Mouse (Mus musculus) liver, adult (tissue): ENCODE data around the gene Pdk2.

ENCODE experiments used
- GATA4 ChIP-seq: IDR thresholded peaks from 2 replicates; pipeline ENCODE4 v1.6.1; 2014; ENCODE audit warnings: mild to moderate bottlenecking, low read length; ENCODE audit not compliant: insufficient replicate concordance

Gene Pdk2

GRCm38 (mm10) chr11:95002705-95003104 is 38.4 kb downstream of the Pdk2 start:
- no peak for TF ChIP-seq GATA4

GRCm38 (mm10) chr11:95001584-95002347 is 39.4 kb downstream of the Pdk2 start:
- TF ChIP-seq GATA4, result no peak

DNA sequence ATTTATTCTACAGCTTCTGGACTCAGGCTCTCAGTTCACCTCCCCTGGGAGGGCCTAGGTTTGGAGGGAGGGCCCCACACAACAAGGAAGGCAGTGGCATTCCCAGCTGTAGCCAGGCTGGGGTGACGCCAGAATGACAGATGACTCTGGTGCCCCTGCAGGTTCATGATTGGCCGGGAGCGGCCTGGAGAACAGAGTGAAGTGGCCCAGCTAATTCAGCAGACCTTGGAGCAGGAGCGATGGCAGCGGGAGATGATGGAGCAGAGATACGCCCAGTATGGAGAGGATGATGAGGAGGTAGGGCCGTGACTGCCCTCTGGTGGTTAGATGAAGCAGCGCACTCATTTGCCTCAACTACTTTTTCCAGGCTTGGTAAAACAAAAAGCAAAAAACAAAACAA is 40.1 kb downstream of the Pdk2 start:
- no peak for TF ChIP-seq GATA4

- TF ChIP-seq GATA4, result no peak
Measured at GRCm38 (mm10) chr11:95000548-95000947, 40.6 kb downstream of the Pdk2 start.

- TF ChIP-seq GATA4, result no peak
Measured at GRCm38 (mm10) chr11:95000128-95000527, 41.0 kb downstream of the Pdk2 start.

DNA sequence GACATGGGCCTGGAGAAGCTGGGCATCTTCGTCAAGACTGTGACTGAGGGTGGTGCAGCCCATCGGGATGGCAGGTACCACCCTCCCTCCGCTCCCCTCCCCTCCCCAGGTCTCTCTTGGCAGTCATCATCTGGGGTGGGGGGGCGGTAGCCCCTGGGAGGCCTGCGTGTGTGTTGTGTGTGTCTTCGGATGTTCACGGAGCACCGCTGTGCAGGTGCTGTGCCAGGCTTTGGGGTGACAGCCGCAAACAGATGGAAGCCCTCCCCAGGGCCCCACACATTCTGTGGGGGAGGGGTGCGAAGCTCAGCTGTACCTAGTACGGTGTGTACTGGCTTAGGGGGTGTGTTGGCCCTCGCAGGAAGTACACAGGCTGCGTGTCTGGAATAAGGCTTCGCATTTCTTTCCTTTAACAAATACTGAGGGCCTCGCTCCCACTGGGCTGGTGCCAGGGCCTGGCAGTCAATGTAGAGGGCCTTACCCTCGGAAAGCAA is 43.1 kb downstream of the Pdk2 start:
- TF ChIP-seq GATA4, result no peak

DNA sequence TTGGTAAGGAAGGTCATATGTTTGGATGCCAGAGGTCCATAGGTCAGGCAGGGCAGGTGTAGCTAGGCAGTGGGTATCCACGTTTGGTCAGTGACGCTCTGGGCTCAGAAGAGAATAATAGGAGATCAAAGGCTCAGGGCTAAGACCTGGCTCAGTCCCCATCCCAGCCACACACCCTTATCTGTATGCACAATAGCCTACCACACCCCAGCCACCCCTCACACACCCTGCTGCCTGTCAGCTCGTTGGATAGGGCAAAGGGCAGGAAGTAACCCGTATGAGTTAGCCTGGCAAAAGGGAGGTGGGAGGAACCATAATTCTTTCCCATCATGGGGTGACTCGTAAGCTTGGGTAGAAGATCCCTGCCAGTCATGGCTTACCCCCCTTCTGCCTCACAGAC is 43.6 kb downstream of the Pdk2 start:
- no peak for TF ChIP-seq GATA4

DNA sequence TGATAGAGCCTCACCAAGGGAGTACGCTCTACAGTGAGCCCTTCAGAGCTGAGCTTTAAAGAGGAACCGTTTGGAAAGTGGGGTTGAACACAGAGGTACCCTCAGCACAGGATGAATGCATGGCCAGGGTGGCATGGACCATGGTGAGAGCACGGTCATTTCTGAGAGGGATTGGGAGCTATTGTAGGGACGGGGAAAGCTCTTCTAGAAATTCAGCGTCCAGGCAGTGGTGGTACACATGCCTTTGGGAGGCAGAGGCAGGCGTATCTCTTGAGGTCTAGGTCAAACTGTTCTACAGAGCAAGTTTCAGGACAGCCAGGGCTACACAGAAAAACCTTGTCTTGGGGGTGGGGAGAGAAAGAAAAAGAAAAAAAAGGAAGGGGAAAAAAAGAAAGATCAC is 44.2 kb downstream of the Pdk2 start:
- no peak for TF ChIP-seq GATA4

DNA sequence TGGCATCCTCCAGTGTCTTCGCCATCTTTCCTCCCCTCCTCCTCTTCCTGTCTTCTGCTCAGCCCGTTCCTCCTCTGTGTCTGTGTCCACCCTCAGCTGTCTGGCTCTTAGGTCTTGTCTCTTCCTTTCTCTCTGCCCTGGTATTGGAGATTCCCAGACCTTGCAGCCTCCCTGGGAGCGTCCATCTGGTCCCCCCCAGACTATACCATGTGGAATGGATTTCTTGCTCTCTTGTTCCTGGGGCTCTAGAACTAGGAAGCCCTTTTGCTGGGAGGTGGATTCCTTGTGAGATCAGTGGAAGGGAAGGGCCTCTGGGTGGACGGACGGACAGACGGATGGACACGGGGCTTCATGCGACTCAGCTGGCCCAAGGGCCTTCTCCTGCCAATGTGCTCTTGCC is 45.1 kb downstream of the Pdk2 start:
- no peak for TF ChIP-seq GATA4

DNA sequence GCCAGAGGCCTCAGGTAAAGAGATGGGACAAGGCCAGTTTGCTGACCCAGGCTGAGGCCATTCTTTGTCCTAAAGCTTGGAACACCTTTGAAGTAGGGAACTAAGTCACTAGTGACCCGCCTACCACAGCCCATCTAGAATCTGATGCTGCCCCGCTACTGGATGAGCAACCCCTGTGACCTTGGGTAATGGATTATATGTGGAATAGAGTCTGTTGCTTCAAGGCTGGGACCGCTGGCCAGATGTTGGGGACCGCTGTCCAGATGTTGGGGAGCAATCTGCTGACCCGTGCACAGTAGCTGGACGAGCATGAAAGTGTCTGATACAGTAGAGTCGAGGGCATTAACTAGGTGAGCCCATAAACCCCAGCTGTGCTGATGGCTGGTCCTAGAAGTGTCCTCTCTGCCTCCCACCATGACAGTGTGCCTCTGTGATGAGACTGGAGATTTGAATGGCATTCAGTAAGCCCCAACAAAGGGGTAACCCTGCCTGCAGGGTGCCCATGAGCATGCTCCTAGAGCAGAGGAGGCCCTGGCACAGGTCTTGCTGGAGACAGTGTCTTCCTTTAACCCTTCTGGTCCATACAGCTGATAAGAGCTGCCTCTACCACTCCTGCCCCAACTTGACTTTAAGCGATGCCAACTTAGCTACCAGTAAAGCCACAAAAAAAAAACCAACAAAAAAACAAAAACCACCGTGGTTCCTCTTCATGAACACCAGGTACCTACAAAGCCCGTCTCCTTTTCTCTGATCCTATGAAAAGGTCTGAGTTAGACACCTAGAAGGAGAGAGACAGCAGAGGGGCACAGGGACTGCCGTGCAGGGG is 46.0 kb downstream of the Pdk2 start:
- TF ChIP-seq GATA4, result no peak

DNA sequence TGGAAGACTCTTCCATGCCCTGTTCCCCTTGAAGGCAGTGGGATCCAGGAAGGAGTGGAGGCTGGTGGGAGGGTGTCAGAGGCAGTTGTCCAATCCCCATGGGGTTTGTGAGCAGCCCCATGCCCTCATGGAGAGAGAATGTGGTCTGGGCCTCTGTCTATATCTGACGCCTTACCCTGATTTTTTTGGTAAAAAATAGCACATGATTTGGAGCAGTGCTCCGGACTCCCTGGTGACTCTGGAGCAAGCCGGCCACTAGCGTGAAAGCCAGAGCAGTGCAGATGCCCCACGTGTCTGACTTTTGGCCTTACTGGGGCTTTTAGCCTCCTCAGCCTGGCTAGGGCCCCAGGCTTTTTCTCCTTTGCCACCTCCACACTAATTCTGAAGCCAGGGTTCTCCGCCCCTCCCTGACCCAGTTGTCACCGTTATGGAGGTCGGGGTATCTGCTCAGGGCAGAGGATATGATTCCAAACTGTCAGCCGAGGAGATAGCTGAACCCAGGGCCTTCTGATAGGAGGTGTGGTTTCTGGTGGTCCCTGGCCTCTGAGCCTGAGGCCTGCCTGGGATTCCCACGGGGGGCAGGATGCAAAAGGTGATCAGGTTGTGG is 46.8 kb downstream of the Pdk2 start:
- no peak for TF ChIP-seq GATA4

- no peak for TF ChIP-seq GATA4
Measured at GRCm38 (mm10) chr11:94992754-94993606, 48.2 kb downstream of the Pdk2 start.

DNA sequence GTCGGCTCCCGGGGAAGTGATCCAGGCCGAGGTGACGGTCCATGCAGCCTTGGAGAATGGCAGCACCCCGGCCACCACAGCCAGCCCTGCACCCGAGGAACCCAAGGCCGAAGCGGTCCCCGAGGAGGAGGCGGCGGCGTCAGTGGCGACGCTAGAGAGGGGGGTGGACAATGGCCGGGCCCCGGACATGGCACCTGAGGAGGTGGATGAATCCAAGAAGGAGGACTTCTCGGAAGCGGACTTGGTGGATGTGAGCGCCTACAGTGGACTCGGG is 48.7 kb downstream of the Pdk2 start:
- TF ChIP-seq GATA4, result no peak

GRCm38 (mm10) chr11:94991641-94992479 is 49.3 kb downstream of the Pdk2 start:
- no peak for TF ChIP-seq GATA4
